Mouse (Mus musculus): ENCODE measurements at regions not wholly inside any gene's neighbourhood (a gene's known extent, or its start where the extent isn't known, plus 50 kb on each side); places are given as distances from the start of the nearest gene placed in this dataset.

- DNase-seq (ENCODE audit: low read depth) = no peak
Measured at GRCm38 (mm10) chr11:71976724-71977481, 60.4 kb downstream of the Aipl1 start.

GRCm38 (mm10) chr11:71971351-71971750 lies 66.0 kb downstream of the Aipl1 start:
- no peak for DNase-seq (ENCODE audit: low read depth)

- no peak for DNase-seq (ENCODE audit: low read depth)
Measured at GRCm38 (mm10) chr11:71962306-71962705, 75.0 kb downstream of the Aipl1 start.

GRCm38 (mm10) chr11:71952533-71952932 lies 84.8 kb downstream of the Aipl1 start:
- DNase-seq (ENCODE audit: low read depth) = no peak

GRCm38 (mm10) chr11:71947161-71947560 lies 90.1 kb downstream of the Aipl1 start:
- no peak for DNase-seq (ENCODE audit: low read depth)

GRCm38 (mm10) chr11:71945098-71945413 lies 92.3 kb downstream of the Aipl1 start:
- DNase-seq (ENCODE audit: low read depth) = no peak

GRCm38 (mm10) chr11:71944398-71945097 lies 92.8 kb downstream of the Aipl1 start:
- DNase-seq (ENCODE audit: low read depth) = no peak

- no peak for DNase-seq (ENCODE audit: low read depth)
Measured at GRCm38 (mm10) chr11:71943512-71943911, 93.8 kb downstream of the Aipl1 start.

GRCm38 (mm10) chr11:71939066-71939465 lies 98.2 kb downstream of the Aipl1 start:
- DNase-seq (ENCODE audit: low read depth) = no peak

- DNase-seq (ENCODE audit: low read depth) = no peak
Measured at GRCm38 (mm10) chr11:71937108-71937507, 100.2 kb downstream of the Aipl1 start.

GRCm38 (mm10) chr11:71929716-71930488 lies 107.4 kb downstream of the Aipl1 start:
- DNase-seq (ENCODE audit: low read depth) = no peak

- no peak for DNase-seq (ENCODE audit: low read depth)
Measured at GRCm38 (mm10) chr11:71914665-71915064, 122.6 kb downstream of the Aipl1 start.

GRCm38 (mm10) chr11:71912626-71913025 lies 124.7 kb downstream of the Aipl1 start:
- no peak for DNase-seq (ENCODE audit: low read depth)

GRCm38 (mm10) chr11:71911284-71911683 lies 126.0 kb downstream of the Aipl1 start:
- DNase-seq (ENCODE audit: low read depth) = no peak

- no peak for DNase-seq (ENCODE audit: low read depth)
Measured at GRCm38 (mm10) chr11:71908616-71909015, 128.7 kb downstream of the Aipl1 start.

GRCm38 (mm10) chr11:71903020-71903410 lies 134.3 kb downstream of the Aipl1 start:
- DNase-seq (ENCODE audit: low read depth) = no peak

- DNase-seq (ENCODE audit: low read depth) = no peak
Measured at GRCm38 (mm10) chr11:71902304-71903019, 134.8 kb downstream of the Aipl1 start.

GRCm38 (mm10) chr11:71900816-71901215 lies 136.5 kb downstream of the Aipl1 start:
- DNase-seq (ENCODE audit: low read depth) = no peak

- no peak for DNase-seq (ENCODE audit: low read depth)
Measured at GRCm38 (mm10) chr11:71897551-71897950, 139.8 kb downstream of the Aipl1 start.

- DNase-seq (ENCODE audit: low read depth) = no peak
Measured at GRCm38 (mm10) chr11:71897141-71897540, 140.2 kb downstream of the Aipl1 start.

GRCm38 (mm10) chr11:71891181-71891580 lies 141.5 kb downstream of the Wscd1 start:
- DNase-seq (ENCODE audit: low read depth) = no peak

- no peak for DNase-seq (ENCODE audit: low read depth)
Measured at GRCm38 (mm10) chr11:71889161-71889560, 139.4 kb downstream of the Wscd1 start.

All from induced T-regulatory cell, adult 2 months (primary cell).